Mouse (Mus musculus) myocyte (in vitro differentiated cells): ENCODE measurements around the gene Fbxo47.

Experiments
- CEBPB ChIP-seq: IDR thresholded peaks from 2 replicates; pipeline ENCODE4 v1.6.1; 2011; ENCODE audit warnings: mild to moderate bottlenecking, moderate library complexity; ENCODE audit not compliant: poor library complexity, insufficient read depth, severe bottlenecking
- MYOD1 ChIP-seq, 3 experiments: IDR thresholded peaks; one replicate each; pipeline ENCODE4 v1.6.1; 2011; ENCODE audit warnings: control low read depth in 2 of 3, low read depth in 2 of 3, mild to moderate bottlenecking in 2 of 3, moderate library complexity in 1 of 3; ENCODE audit not compliant: insufficient read length in 2 of 3, control insufficient read depth in 1 of 3
- MYOG ChIP-seq, 3 experiments: IDR thresholded peaks; one replicate each; pipeline ENCODE4 v1.6.1; 2011; ENCODE audit warnings: control low read depth in 2 of 3, low read depth in 2 of 3, mild to moderate bottlenecking in 2 of 3; ENCODE audit not compliant: insufficient read length in 2 of 3, control insufficient read depth in 1 of 3, insufficient read depth in 1 of 3
- POLR2A ChIP-seq: IDR thresholded peaks from one replicate; pipeline ENCODE4 v1.6.1; 2011; ENCODE audit warnings: low read depth, mild to moderate bottlenecking, control low read depth, moderate library complexity; ENCODE audit not compliant: insufficient read length
- POLR2AphosphoS2 ChIP-seq: IDR thresholded peaks from one replicate; pipeline ENCODE4 v1.6.1; 2011; ENCODE audit warnings: low read depth, control low read depth; ENCODE audit not compliant: insufficient read length
- SRF ChIP-seq: IDR thresholded peaks from one replicate; pipeline ENCODE4 v1.6.1; 2011; ENCODE audit warnings: low read depth; ENCODE audit not compliant: control insufficient read depth, insufficient read length
- TCF12 ChIP-seq: IDR thresholded peaks from one replicate; pipeline ENCODE4 v1.6.1; 2011; ENCODE audit warnings: mild to moderate bottlenecking, control low read depth; ENCODE audit not compliant: poor library complexity, insufficient read depth, severe bottlenecking
- USF1 ChIP-seq: IDR thresholded peaks from one replicate; pipeline ENCODE4 v1.6.1; 2011; ENCODE audit warnings: low read depth, mild to moderate bottlenecking, control low read depth, moderate library complexity

DNA sequence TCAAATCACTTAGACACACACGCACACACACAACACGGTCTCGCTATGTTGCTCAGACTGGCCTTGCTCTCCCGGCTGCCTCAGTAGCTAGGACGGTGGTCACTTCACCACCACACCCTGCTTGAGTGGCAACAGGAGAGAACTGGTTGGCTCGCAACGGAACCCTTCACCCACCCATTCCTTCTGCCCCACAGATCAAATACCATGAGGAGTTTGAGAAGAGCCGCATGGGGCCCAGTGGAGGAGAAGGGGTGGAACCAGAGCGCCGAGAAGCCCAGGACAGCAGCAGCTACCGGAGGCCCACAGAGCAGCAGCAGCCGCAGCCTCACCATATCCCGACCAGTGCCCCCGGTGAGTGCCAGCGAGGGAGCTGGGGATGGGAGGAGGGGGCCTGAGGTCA is 50.6 kb downstream of the Fbxo47 start:
- TF ChIP-seq POLR2A (no peak), POLR2AphosphoS2 (no peak), TCF12 (no peak), USF1 (no peak), MYOD1 (IDR thresholded peaks at IDR 0.05; ENCODE audit: control insufficient read depth in 1 of 3, insufficient read length in 2 of 3, low read depth in 2 of 3) (no peak), SRF (no peak), CEBPB (no peak), MYOG (IDR thresholded peaks at IDR 0.05; ENCODE audit: control insufficient read depth in 1 of 3, insufficient read depth in 1 of 3, insufficient read length in 2 of 3, low read depth in 2 of 3) (no peak)
